Mouse (Mus musculus) erythroblast, adult 5-6 weeks (primary cell): ENCODE measurements at regions not wholly inside any gene's neighbourhood (a gene's known extent, or its start where the extent isn't known, plus 50 kb on each side); places are given as distances from the start of the nearest gene placed in this dataset.
"Not testable (repeated sequence)": the region's sequence is repeated elsewhere in the genome, so short reads cannot be mapped to it uniquely, and the experiment has no call there.

Experiments
- ATAC-seq: replicated peaks from 2 replicates; pipeline ENCODE4 v1.8.0; 2016; ENCODE audit warnings: moderate number of reproducible peaks, mild to moderate bottlenecking, moderate TSS enrichment, inconsistent platforms; ENCODE audit not compliant: poor library complexity, low FRiP score, severe bottlenecking

DNA sequence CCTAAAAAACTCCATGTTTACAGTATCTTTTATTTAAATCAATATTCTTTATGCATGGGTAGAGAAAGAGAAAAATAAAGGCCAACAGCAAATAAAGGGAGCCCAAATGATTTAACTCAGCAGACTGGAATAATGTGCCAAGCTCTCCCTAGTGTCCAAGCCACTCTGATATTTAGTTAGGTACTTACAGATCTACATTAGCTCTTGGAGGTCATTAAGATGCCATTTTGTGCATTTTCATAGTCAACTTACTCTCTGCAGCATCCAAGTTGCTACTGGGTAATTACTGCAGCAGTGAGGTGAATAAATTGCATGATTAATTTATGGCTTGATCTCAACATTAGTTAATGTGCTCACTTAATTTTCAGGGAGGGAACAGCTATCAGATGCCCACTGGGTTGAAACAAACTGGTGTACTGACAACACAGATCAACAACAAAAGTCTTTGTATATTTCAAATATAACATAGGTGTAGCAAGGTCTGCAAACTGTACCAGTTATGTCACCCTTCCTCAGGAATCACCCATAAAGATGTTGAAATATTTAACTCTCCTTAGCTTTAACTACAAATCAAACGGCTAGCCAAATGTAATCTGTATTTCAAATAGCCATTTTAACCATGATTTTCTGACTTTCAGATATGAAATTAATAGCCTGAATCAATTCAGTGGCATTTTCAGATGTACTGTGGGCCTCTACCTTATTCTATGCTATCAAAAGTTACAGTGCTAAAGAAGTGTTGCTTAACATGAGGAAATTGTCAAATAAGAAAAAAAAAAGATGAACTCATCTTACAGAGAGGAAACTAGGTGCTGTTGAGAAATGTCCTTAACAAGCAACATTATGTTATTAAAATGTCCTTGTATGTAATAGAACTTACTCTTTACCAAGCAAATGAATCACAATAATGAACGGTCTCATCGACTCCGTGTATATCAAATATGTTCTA is 163.8 kb upstream of the Hapln1 start:
- ATAC-seq: no peak

DNA sequence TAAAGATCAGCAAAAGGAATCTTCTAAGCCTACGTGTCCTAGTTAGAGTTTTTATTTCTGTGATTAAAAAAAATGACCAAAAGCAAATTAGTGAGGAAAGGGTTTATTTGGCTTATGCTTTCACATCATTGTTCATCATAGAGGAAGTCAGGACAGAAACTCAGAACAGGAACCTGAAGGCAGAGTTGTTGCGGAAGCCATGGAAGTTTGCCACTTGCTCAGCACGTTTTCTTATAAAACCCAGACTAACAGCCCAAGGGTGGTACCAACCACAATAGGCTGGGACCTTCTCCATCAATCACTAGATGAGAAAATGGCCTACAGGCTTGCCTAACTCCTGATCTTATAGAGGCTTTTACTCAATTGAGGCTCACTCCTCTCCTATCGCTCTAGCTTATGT is 161.2 kb upstream of the Hapln1 start:
- no peak for ATAC-seq

DNA sequence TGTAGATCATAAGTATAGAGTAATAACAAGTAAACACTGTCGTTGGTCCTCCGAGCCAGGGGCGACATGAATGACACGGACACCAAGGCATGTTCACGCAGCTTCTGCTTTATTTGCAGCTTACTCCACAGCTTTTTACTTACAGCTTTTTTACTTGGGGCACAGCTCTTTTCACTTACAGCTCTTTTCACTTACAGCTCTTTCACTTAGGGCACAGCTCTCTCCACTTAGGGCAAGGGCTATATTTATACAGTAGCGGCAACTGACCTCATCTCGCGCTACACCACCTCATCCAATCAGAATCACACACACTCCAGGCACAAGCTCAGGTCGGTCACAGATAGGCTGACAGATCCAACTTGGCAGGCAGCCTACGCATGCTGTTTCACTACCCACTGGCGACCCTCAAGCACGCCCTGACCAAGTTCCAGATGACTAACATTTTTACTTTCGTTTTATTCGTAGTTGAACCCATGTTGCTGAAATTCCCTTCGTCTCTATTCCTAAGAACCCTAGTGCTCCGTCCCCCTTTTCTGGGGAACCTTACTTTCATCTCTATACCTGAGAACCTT is 155.9 kb upstream of the Hapln1 start:
- ATAC-seq: not testable (repeated sequence)

- ATAC-seq: peak; percentile 74
These were observed 154.9 kb upstream of the Hapln1 start for GRCm38 (mm10) chr13:89384598-89385145.

DNA sequence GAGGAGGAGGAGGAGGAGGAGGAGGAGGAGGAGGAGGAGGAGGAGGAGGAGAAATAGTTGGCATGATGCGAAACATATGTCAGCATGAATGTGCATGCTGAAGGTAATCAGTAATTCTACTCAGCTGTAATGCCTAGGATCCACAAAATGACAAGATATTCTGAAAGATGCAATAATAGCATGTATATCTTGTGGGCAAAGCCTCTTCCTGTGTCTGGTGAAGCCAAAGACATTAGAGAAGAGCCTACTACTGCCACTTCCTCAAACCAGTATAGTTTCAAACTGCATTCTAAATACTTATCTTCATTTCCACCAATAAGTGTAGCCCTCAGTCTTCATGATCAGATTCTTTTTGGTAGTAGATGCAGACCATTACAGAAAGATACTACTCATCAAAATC is 152.2 kb upstream of the Hapln1 start:
- no peak for ATAC-seq

DNA sequence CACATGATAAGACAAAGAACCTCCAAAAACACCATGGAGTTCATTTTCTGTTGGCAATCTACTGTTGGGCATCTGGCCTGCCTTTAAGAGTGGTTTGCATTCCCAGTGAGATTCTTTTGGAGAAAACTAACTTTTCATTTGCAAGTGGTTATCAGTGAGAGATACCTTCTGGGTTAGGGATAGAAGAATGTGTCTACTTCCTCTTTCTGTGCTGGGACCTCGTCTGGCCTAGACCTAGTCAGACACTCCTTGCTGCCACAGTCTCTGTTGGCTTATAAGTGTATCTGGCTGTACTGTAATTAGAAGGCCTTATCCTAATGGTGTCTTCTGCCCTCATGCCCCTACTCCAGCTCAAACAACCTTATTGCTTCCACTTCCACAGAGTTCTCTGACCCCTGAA is 150.4 kb upstream of the Hapln1 start:
- ATAC-seq: no peak

DNA sequence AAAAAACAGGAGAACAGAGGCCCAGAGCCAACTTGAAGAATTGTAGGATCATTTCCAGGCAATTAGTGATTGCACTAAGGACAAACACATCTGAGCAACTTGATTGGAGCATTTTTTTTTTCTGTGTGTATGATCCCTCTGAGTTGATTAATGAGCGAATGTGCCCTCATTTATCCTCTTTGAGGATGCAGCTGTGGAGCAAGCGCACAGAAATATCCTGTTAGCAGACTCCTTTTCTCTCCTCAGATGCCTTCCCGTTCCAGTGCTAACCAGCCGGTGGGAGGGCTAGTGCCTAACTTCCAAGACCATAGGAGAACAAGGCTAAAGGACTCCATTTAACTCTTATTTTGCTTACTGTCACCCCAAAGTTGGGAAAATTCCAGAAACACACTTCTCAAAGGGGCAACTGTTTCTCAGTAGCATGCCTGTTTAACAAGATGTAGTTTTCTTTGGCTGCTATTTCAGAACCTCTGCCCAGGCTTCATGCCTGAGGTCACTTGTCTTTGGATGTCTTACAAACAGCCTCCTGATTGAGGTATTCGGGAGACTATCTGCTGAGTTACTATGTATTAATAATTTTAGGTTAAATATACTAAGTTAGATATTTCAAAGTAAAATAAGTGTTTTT is 144.8 kb upstream of the Hapln1 start:
- no peak for ATAC-seq

DNA sequence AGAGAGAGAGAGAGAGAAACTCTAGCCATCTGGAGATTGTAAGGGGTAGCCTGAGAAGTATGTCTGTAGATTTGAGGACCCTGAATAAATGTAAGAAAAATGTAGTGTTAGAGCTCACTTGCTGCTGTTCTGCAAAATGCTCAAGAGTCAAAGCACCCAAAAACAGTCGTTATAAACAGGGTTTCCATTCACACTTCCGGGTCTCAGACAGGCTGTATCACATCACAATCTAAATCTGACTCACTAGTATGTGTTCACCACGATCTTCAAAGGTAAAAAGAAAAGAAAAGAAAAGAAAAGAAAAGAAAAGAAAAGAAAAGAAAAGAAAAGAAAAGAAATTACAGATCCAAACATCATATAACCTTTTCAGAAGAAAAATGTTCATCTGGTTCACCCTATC is 143.7 kb upstream of the Hapln1 start:
- no peak for ATAC-seq

DNA sequence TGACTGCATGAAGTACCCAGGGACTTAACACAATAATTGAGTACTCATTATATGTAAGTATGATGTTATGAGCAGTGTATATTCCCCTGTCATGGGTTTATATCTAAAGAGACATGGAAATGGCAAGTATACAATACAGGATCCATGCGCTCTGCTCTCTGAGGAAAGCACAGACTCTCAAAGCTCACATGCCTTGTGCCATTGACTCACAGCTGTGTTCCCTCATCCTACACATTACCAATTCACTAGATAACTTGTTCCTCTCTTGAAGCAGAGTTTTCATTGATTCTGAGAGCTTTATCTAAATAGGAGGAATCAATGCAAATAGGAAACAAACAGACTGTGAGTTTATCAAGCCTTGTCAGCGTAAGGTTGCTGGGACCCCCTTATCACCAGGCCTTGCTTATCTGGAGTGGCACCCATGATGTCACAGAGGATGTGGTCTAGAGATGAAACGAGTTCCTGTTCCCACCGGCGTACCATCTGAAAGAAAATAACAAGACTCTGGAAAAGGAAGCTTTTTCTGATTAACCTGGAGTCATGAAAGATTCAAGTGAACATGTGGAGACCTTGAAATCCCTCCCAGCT is 138.4 kb upstream of the Hapln1 start:
- no peak for ATAC-seq

DNA sequence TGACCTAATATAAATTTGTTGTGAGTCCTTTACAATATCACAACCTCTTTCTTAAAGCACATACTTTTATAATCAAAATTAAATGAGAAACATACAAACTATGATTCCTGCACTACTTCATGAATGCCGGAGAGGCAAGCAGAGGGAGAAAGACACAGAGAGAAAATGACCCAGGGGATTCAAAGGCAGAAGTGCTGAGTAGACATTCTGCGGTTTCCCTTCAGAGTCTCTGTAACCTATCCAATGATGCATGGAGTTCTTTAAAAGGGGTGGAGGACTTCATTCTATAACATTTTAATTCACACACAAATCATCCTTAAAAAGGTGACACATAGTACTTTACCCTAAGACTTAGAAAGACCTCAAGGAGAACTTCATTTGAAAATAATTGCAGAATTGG is 129.1 kb upstream of the Hapln1 start:
- no peak for ATAC-seq

DNA sequence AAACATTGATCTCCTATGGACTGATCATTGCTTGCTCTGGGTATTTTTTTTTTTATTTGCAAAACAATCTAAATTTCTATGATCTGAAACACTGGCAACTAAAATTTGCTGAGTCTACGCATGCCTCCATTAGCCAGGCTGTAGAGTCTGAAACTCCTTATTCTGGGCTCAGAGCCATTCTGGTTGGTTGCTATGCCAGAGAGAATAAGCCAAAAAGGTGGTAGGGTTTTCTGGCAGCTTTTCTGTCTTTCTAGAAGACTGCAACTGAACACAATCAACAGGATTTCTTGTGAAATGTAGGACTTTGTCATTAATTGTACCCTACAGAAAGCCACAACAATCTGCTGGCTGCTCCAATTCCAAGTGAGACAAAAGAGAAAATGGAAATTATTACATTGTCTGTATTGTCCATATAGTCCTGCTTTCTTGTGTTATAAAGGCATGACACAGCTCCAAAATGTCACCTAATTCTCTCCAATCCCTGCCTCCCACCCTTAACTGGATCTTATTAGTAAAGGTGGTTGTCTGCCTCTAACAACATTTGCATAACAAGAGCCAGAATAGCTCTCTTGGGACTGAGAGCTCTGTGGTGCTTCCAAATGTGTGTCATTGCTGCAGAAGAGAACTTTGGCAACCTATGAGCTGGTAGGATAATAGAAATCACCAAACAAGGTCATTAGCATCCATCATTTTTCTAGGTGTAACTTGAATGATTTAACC is 126.7 kb upstream of the Hapln1 start:
- no peak for ATAC-seq

GRCm38 (mm10) chr13:89418804-89419203 is 120.8 kb upstream of the Hapln1 start:
- ATAC-seq: no peak

- no peak for ATAC-seq
These were observed 117.8 kb upstream of the Hapln1 start for GRCm38 (mm10) chr13:89421833-89422232.

GRCm38 (mm10) chr13:89423491-89423890 is 116.1 kb upstream of the Hapln1 start:
- ATAC-seq: no peak

GRCm38 (mm10) chr13:89428272-89429071 is 111.1 kb upstream of the Hapln1 start:
- no peak for ATAC-seq

DNA sequence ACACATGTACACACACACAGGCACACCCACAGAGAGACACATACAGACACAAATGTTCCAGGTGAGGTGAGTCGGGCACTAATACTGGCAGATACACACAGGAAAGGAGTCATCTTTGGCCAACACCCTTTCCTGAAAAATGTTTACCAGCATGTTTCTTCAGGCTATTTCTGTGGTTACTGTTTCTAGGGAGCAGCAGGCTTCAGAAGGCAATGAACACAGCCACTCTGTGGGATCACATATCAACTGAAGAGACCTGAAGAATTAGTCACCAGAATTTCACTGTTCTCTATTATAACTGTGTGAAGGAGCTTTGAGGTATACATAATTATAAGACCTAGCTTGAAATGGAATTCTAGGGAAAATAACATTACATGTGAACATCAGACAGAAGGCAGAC is 94.7 kb upstream of the Hapln1 start:
- no peak for ATAC-seq

GRCm38 (mm10) chr13:89453819-89454218 is 85.8 kb upstream of the Hapln1 start:
- no peak for ATAC-seq

DNA sequence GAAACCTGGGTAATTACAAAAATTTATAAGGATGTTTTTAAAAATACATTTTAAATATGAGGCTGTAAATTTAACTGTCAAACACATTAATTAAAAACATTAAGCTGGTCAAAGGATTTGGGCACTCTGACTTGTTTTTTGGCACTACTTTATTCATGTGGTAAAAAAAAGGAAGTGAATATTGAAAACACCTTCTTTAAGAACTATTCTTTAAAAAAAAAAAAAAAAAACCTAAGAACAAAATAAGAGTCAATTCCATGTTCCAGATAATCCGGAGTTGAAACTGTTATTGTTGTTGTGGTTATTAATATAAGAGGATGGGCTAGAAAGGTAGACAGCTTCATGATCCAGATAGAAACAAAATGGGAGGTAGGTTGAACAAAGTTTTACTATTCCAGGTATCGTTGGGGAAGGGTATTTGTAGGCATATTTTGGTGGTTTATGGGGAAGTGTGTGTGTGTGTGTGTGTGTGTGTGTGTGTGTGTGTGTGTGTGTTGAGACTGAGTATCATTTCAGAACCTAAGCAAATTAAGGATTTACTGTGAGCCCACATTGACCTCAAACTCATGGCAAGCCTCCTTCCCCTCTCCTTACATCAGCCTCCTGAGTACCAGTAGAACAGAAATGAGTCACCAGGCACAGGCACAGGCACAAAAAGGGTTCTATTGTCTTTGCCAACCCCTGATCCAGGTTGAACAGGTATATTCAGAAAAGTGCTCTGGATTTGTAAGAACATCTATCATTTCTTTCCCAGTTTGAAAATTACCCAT is 85.2 kb upstream of the Hapln1 start:
- ATAC-seq: no peak
